Mouse (Mus musculus) frontal cortex, postnatal 14 days (tissue): ENCODE measurements at regions not wholly inside any gene's neighbourhood (a gene's known extent, or its start where the extent isn't known, plus 50 kb on each side); places are given as distances from the start of the nearest gene placed in this dataset.

Experiments
- DNase-seq, 2 experiments: peaks; one replicate each; pipeline ENCODE4 v3.0.0; 2022; ENCODE audit warnings: low spot score in 2 of 2

DNA sequence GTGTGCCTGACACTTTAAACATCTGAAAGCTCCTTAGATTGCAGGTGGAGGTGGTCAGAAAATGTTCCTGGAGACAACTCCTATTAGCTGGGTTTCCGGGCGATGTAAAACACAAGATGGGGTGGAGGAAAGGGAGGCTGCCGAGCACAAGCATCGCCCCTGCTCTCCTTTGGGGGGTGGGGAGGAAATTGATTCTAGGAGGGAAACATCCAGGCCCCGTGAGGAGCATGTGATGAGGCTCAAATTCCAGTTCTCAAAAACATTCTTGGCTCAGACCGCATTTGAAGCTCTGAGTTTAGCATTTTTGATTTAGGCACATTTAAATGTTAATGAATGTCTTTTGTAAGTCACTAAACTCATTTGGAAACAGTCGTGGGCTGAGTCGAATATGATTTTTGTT, 105.5 kb downstream of the Rpl14 start:
- DNase-seq = no peak

DNA sequence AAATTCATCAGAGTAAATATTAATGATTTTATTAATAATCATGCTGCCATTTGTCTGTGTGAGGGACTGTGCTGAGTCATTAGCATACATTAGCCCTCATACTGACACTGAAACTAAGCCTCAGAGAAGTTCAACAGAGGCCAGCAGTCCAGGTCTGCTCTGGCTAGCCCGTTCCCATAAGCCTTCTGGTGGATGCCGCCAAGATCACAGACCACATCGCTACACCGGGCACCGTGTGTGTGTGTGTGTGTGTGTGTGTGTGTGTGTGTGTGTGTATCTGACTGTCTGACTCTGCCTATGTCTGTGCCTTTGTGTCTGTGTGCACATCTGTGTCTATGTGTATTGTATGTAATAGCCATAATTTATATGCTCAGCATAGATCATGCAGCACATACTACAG, 106.0 kb downstream of the Rpl14 start:
- DNase-seq = no peak

DNA sequence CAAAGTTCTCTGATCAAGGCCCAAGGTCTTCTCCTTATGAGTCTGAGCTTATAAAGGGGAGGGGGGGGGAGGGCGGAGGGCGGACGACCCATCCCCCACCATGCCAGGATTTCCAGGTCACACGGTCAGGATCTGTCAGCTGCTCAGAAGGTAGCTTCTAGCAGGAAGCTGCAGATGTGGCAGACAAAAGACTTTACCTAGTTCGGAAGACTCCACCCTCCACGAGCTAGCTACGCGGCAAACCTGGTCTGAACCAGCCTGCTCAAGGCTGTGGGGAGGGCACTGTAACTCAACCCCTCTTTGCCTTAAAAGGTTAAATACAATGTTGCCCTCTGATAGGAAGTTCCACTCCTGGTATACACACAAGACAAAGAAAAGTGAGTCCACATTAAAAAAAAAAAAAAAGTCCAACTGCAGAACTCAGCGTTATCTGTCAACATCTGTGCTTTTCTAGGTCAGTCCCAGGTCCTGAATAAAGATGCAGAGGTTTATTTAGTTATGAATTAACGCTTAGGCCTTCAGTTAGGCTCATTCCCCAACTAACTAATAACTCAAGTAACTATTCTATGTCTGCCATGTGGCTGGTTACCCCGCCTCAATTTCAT, 108.7 kb downstream of the Rpl14 start:
- DNase-seq = no peak

DNA sequence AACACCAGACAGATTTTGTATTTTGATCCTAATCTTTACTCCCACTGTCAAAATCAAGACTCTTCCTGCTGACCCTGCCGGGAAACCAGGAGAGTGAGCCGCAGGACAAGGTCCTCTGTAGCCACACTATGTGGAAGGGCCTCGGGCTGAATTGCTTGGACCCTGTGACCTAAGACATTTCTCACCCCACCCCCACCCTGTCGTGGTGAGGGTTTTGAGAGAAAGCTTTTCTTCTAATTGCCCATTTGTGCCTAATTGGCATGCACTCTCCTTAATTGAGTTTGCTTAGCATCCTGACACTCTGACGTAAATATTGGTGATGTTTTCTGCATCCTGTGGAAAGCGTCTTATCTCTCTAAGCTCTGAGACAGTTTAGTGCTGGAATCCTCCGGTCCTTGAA, 110.2 kb downstream of the Rpl14 start:
- no peak for DNase-seq

DNA sequence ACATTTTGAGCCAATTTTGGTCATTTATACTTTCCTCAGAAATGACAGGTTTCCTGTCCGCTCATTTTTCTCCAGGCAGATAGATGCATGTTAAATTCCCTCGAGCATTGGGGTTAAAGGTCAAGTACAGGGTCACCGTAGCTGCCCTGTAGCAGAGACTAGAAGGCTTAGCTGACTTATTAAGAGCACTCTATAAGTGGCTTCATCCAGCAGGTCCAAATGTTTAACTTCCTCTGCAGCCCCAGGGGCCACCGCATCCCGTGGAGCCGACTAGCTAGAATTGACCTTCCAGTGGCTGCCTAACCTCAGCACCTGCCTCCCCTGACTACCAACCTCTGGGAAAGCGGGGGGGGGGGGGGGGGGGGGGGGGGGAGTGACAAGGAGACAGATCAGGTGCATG, 114.7 kb downstream of the Rpl14 start:
- no peak for DNase-seq

DNA sequence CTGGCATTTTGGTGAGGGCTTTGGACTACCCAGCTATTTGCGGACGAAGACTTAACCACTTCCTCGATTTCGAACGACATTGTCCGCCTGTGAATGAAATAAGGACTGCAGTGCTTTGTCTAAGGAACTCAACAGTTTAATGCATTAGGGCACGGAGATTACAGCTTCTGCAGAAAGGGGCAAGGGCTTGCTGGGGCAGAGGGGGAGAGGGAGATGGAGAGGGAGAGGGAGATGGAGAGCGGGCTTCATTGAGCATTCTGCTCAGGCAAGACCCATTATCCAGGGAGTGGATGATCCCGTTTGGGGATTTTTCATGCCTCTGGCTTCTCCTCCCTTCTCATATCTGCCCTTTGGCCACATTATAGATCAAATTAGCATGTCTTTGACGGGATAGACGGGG, 117.8 kb downstream of the Rpl14 start:
- no peak for DNase-seq

DNA sequence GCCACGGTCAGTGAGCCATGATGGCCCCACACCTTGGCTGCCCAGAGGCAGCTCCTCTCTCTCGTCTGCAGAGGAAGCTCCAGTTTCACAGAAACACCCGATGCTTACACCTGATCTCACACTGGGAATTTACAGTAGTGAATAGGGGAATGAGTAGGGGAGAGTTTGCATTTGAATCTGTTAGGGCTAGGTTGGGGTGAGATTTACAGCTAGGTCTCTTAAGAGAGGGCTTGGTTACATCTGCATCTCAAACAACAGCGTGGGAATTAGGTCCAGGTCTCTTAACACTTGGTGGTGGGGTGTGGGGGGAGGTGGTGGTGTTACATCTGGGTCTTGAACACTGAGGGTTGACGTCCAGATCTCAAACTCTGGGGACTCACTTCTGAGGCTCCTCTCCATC, 119.3 kb downstream of the Rpl14 start:
- DNase-seq = no peak

DNA sequence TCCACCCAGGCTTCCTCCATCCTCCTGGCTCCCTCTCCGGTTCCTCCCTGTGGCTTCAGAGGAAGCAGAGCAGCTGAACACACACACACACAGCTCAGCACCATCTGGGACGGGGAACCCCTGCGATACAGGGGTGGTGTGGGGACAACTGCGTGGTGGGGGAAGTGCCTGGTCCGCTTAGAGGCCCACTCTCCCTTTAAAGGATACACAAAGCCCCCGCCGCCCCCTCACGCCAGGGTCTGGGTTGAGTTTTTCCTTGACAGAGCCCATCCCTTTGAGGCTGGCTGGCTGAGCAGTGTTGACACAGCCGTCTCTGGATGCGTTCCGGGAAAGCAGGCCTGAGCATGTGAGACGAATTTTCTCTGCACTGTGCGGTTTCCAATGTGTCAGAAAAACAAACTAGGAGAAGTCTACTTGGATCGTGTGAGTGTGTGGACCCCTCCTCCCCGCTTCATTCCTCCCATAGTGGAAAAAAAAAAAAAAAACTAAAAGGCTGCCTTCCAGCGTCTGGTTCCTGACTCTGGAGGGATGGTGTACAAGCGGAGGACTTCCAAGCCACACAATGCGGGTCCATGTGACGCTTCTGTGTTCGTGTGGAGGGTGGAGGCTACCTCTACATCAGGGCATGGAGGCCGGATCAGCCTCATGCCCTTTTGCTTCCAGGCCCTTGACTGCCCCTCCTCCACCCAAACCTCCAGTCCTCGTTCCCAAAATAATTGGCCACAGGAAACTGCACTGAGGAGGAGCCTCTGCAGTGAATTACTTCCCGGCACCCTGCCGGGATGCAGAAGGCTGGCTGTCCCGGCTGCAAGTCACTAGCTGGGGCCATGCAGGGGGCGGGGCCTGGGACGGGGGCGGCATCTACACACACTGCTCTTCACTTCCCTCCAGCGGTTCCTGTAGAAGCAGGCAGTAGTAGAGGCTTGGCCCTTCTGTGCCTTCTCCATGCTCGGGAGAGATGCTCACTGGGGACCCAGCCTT, 120.0 kb downstream of the Rpl14 start:
- DNase-seq = peak; percentile 58 to 64

DNA sequence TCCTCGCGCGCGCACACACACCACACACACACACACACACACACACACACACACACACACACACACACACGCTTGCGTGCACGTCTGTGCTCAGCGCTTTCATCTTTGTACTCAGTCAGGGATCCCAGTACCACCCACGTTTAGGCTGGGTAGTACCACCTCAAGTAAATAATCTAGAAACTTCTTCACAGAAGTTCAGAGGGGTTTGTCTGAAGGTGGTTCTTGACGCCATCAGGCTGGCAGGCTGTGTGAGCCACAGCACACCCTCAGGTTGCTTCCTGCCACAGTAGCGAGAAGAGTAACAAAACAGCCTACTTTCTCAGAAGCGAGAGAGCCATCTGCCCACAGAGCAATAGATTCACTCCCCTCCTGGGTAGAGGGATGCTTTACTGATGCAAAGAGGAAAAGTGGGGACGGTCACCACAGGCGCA, 120.7 kb downstream of the Rpl14 start:
- DNase-seq = no peak

DNA sequence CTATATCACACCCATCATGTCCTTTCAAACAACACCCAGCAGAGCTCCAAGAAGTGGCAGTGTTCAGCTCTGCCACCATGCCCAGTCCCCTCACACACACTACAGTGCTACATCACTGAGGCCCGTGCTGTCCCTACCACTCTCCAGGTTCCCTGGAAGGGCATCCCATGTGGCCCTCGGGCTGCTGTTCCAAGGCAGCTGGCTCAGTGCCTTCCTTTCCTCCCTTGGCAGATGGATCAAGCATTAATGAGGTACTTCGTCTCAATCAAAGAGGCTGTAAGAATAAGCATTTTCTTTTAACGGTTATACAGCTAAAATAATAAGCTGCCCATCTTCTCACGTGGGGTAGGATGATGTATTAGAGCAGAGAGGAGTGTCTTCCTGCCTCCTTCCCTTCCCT, 123.2 kb downstream of the Rpl14 start:
- no peak for DNase-seq

DNA sequence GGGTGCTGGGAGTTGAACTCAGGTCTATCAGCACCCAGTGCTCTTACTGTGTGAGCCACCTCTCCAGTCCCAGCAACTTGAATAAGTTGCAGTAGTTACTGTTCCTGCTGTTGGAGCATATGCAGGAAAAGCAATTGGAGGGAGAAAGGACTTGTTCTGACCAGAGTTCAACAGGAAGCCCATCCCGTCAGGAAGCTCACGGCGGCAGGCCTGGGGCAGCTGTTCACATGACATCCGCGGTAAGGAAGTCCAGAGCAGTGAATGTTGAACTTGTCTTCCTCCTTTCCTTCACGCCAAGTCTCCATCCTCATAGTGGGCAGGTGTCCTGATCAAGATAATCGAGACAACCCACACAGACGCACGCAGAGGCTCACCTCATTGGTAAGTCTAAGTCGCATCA, 124.7 kb downstream of the Rpl14 start:
- no peak for DNase-seq

DNA sequence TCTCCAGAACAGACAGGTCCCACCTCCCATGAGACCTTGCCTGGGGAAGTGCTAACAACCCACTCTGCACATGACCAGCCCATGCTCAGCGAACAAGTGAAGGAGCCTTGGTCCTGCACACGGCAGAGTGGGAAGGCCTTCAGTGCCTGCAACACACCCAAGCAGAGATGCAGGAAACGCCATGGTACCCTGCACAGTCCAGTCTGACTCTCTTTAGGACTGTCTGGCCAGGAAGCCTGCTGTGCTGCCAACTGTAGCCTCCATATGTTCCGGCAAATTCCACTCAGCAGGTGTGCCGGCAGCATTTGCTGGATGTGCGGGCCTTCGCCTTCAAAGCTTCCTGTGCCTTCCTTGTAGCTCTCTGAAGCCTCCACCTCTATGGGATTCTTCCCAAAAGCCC, 126.5 kb downstream of the Rpl14 start:
- no peak for DNase-seq

DNA sequence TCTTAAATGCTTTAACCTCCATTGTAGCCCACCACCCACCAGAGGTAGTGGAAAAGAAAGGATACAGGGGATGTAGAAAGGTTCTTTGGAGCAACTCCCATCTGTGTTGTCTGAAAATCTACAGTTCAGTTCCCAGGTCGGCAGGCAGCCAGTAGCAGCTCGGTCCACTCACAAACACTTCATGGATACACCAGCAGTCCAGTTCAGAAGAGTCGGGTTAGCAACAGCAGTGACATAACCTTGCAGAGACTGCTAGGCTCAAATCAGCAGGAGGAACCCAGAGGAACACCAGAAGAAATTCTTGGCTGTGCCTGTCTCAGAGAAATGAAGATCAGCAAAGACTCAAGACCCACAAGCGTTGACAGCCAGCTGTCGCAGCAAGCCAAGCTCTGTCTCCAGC, 128.5 kb downstream of the Rpl14 start:
- no peak for DNase-seq

DNA sequence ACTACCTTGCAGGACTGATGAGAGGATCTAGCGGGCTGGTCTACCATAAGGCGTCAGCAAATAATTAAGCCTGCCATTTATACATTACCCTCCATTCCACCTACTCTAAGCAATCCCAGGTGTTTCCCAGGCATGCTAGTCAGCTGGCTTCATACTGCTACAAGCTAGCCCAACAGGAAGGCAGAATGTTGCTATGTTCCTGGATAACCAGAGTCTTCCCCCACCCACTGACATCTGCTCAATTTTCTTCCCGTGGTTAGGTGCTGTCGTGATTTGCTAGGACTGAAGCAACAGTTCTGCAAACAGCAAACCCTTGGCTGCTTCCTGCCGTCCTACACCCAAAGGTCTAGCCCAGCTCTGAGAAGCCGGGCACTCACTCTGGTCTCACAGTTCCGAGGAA, 131.6 kb downstream of the Rpl14 start:
- DNase-seq = no peak

DNA sequence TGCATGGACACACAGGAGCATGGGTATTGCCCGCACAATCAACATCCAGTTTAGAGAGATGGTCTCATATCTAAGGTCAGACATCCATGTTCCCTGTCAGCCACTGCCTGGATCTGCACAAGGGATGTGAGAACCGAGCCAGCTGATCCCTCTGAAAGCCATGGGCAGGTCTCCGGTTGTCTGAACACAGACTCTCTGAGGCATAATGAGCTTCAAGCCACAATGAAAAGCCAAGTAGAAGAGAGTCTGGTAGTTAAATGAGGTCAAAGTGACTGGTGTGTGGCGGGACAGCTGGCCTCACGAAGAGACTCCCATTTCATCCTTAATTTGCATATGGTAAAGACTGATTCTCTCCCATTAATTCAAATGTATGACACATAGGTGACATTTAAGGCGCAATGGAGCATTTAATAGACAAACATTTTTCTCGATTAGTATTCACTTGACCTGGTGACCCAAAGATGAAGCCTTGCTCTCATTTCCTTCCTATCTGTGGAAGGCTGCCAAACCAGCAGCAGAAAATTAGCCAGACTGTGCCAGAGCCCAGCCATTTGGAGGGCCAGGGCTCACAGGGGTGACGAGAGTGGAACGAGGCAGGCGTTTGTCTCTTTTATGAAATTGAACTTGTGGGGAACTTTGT, 132.2 kb downstream of the Rpl14 start:
- DNase-seq = no peak

DNA sequence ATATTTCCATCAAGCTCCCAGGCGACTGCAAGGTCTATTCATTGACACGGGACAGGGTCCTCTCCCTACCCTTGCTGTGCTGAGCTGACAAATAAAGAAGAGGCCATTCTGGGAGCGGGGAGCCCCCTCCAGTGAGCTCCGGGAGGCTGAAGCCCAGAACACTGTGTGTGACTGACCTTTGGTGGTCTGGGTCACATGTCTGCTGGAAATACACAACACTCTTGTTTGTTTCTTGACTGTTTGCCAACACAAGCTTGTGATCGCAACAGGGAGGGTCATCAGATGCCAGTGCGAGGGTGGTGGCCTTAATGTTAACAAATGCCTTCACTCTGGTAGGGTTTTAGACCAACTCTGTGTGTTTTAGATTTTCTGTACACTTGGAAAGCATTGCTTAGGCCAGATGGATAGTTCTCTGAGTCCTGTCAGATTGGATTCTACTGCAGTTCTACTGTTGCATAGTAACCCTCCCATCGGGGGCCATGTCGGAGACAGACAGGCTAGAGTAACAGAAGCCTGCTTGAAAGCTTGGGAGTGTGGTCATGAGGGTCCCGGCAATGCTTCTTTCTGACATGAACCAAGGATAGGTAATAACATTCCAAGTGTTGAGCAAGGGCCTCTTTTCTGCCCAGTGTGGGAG, 135.4 kb downstream of the Rpl14 start:
- DNase-seq = no peak

DNA sequence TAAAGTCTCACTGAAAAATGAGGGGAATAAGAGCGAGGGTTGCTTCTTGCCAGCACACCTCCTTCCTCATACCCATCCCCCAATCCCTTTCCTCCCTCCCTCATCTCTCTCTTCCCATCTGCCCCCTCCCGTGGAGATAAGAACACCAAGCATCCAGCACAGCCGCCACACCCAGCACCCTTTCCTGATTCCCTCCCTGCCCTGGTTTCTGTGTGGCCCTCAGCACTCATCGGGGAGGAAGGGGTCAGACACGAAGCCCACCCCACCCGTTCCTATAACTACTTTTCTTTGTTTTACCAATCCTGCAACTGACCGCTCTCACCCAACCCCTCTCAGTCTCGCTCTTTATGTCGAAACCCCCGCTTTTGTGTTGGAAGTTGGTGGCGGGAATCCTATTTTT, 137.3 kb downstream of the Rpl14 start:
- no peak for DNase-seq

DNA sequence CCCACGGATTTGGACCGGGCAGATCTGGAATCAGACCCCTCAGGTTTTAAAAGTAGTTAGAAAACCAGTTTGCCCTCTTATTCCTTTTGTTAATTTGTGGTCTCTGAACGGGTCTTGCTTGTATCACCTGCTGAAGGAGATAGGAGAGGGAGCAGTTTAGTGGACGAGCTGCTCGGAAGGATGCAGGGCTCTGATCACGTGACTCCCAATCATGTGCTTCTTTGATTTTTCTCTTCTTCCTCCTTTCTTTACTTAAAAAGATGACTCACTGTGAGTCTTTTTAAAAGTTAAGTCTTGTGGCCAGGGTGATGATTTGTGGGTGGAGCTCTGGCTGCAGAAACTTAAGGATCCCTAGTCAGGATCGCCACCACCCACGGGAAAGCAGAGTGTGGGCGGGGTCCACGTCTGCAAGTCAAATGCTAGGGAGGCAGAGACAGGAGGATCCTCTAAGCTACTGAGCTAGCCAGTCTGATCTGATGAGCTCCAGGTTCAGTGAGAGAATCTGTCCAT, 138.0 kb downstream of the Rpl14 start:
- DNase-seq = no peak

DNA sequence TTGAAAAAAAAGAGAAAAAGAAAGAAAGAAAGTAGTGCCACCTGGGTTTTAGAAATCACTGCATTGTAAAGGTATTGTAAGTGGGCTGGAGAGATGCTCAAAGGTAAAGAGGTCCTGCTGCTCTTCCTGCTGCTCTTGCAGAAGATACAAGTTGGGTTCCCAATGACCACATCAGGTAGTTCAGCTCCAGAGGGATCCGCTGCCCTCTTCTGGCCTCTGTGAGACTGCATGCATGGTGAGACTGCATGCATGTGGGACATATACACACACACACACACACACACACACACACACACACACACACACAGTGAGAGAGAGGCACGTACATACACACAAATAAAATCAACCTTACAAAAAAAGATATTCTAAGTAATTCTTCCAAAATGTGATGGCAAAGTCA, 141.7 kb downstream of the Rpl14 start:
- no peak for DNase-seq

DNA sequence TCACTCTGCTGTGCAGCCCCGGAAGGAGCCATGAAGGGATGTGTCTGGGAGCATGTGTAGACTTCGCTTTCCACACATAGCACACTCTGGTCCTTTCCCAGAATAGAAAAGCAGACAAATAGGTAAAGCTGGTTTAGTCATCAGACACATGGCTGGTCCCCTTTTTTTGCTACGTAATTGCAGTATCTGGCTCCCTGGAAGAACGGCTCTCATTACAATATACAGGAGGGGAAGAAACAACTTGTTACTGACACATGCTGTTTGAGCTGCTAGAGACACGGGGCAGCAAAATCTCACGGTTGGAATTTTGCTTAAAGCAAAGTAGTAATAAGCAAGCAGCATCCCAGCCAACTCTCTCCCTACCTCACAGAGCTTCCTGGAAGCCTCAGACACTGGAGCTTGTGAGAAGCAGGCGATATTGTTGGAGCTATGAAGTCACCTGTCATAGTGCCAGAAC, 144.4 kb downstream of the Rpl14 start:
- DNase-seq = no peak

DNA sequence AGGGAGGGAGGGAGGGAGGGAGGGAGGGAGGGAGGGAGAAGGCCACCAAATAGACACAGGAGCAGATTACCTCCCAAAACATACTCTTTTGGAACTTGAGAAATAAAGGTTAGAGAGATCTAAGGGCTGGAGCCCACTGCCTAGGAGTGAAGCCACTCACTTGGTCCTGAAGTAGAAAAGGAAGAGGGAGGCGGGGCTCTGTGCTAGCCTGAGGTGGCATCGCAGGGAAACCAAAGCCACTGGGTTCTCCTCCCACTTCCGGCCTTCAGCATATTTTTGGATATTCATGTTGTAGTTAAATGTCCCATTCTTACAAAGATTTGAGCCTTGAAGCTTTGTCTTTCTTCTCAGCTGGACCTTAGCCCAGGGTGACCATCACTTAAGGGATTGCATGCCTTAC, 147.6 kb downstream of the Rpl14 start:
- DNase-seq = no peak
